Mouse (Mus musculus) CH12.LX (cell line): ENCODE results near the gene Vps72.

ENCODE experiments used
- CTCF ChIP-seq, 2 experiments: IDR thresholded peaks in 1 of 2; conservative IDR thresholded peaks in 1 of 2; 2 replicates each; pipeline ENCODE4 v1.5.1; 2011 to 2012; ENCODE audit warnings: low read depth in 2 of 2, low read length in 2 of 2, improper control_type of control experiment in 1 of 2, inconsistent platforms in 1 of 2, mild to moderate bottlenecking in 1 of 2, moderate library complexity in 1 of 2
- ZMIZ1 ChIP-seq: IDR thresholded peaks from 2 replicates; pipeline ENCODE4 v1.6.1; 2012; ENCODE audit warnings: low read depth, mild to moderate bottlenecking, inconsistent platforms, low read length, improper control_type of control experiment

DNA sequence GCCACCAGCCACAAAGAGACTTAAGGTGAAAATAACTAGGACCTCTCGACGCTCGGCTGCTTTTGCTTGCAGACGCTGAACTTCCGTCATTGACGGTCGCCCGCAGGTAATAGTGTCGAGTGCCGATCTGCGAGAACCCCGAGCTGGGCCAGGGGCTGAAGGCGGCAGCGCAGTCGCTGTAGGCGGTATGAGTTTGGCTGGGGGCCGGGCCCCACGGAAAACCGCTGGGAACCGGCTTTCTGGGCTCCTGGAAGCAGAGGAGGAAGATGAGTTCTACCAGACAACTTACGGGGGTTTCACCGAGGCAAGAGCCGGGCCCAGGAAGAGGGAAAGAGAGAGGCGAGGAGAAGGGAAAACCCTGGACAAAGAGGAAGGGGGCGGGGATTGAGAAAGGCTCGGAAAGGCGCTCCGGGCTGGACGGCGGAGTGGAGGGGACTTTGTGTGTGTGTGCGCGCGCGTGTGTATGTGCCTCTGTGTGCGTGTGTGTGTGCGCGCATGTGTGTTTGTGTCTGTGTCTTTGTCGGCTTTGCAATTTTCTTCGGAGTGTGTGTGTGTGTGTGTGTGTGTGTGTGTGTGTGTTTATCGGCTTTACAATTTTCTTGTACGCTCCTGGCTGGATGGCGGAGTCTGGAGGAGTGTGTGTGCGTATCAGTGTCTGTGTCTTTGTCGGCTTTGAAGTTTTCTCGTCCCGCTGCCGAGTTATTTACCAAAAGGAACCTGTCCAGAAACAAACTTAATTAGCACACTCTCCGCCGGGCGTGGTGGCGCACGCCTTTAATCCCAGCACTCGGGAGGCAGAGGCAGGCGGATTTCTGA, at the start of gene Vps72:
- no peak for TF ChIP-seq CTCF (conservative IDR thresholded peaks at IDR 0.05 in 1 of 2, IDR thresholded peaks at IDR 0.05 in 1 of 2; ENCODE audit: low read depth in 2 of 2, low read length in 2 of 2)
- no peak for TF ChIP-seq ZMIZ1
